Mouse (Mus musculus) inflammation-experienced regulatory T-cells, adult 6 months (primary cell): Measurements from ENCODE around the gene Smyd3. TPM values are rescaled to one million over a fixed set of nuclear protein-coding genes. Genes with fewer than 3 reads are reported as not detected.

ENCODE experiments used
- ATAC-seq: one replicate; pipeline ENCODE4 v1.8.0; 2017
- polyA plus RNA-seq, 3 experiments: library from polyadenylated mRNA; unstranded; fragments of 100-300 nt; shearing (Covaris generic); gene quantifications; one replicate each; pipeline ENCODE4 v1.2.1; 2017

Smyd3 gene
- polyA plus RNA-seq, 3 experiments from 2014 or later, result 17.9 to 46.5 (median 40.8) TPM

GRCm38 (mm10) chr1:179516941-179517712 is 714 bp downstream of the Smyd3 start:
- ATAC-seq, result peak; percentile 53

GRCm38 (mm10) chr1:179511895-179512294 is 5.9 kb downstream of the Smyd3 start:
- ATAC-seq, result no peak

- ATAC-seq, result no peak
Observed at GRCm38 (mm10) chr1:179510546-179511340, 7.1 kb downstream of the Smyd3 start.

- peak; percentile 71 for ATAC-seq
Observed at GRCm38 (mm10) chr1:179506530-179507315, 11.1 kb downstream of the Smyd3 start.

GRCm38 (mm10) chr1:179502565-179502964 is 15.3 kb downstream of the Smyd3 start:
- ATAC-seq, result peak; percentile 63

GRCm38 (mm10) chr1:179499257-179499656 is 18.6 kb downstream of the Smyd3 start:
- ATAC-seq, result no peak

- ATAC-seq, result peak; percentile 48
Observed at GRCm38 (mm10) chr1:179492908-179493307, 24.9 kb downstream of the Smyd3 start.

GRCm38 (mm10) chr1:179488520-179488919 is 29.3 kb downstream of the Smyd3 start:
- no peak for ATAC-seq

GRCm38 (mm10) chr1:179487990-179488389 is 29.9 kb downstream of the Smyd3 start:
- ATAC-seq, result no peak

GRCm38 (mm10) chr1:179487238-179487637 is 30.6 kb downstream of the Smyd3 start:
- no peak for ATAC-seq

- no peak for ATAC-seq
Observed at GRCm38 (mm10) chr1:179485784-179486540, 31.9 kb downstream of the Smyd3 start.

GRCm38 (mm10) chr1:179480862-179481261 is 37.0 kb downstream of the Smyd3 start:
- ATAC-seq, result no peak

GRCm38 (mm10) chr1:179477157-179477902 is 40.5 kb downstream of the Smyd3 start:
- ATAC-seq, result peak; percentile 54

- no peak for ATAC-seq
Observed at GRCm38 (mm10) chr1:179476461-179477156, 41.2 kb downstream of the Smyd3 start.

GRCm38 (mm10) chr1:179474776-179475175 is 43.1 kb downstream of the Smyd3 start:
- ATAC-seq, result no peak

- ATAC-seq, result no peak
Observed at GRCm38 (mm10) chr1:179473920-179474643, 43.8 kb downstream of the Smyd3 start.

GRCm38 (mm10) chr1:179467970-179468369 is 49.9 kb downstream of the Smyd3 start:
- ATAC-seq, result no peak

- no peak for ATAC-seq
Observed at GRCm38 (mm10) chr1:179462376-179462775, 55.5 kb downstream of the Smyd3 start.

- ATAC-seq, result no peak
Observed at GRCm38 (mm10) chr1:179461019-179461814, 56.6 kb downstream of the Smyd3 start.
